Mouse (Mus musculus): ENCODE data around the gene Zfp990. TPM values are rescaled to one million over a fixed set of nuclear protein-coding genes. Genes with fewer than 3 reads are reported as not detected.
A peak's percentile ranks its signal among the peaks of the same experiment; 100 is the strongest.
"Not testable (repeated sequence)": the region's sequence is repeated elsewhere in the genome, so short reads cannot be mapped to it uniquely, and the experiment has no call there.

Zfp990 gene
- 0.17 TPM in 1 of 2 replicates, not detected in the other for polyA plus RNA-seq (2015; fragmentation: Nextera tagmentation; extraction: Ambion mirVana)

DNA sequence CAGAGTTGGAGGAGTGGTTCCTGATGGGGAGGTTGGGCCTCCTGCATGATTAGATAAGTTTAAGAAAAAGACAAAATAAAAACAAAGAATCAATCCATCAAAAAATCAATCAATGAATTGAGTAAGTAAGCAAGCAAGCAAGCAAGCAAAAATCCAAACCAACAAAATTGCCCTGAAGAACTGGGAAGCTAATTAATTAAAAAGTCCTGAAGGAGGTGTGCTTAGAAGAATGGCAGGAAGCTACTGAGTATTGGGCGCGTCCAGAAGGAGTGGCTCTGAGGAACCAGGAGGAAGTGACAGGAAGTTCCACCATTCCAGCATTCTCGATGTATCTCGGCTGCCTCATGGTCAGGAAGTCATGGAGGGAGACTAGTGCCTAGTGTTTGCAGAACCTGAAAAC is at the start of gene Zfp990:
TSS of gene Zfp990 (plus strand) at position 301 of the 400 bp plus-strand sequence.
- WGBS, result 84% methylated on average over 4 of the region's 4 CpGs
- H3K4me1 ChIP-seq; H3K9me3 ChIP-seq (replicated peaks); H3K9ac ChIP-seq; ATAC-seq (replicated peaks; ENCODE audit: low FRiP score); H3K4me3 ChIP-seq (replicated peaks); H3K27me3 ChIP-seq; H3K36me3 ChIP-seq; H3K27ac ChIP-seq; H3K4me2 ChIP-seq: not testable (repeated sequence)

GRCm38 (mm10) chr4:145463553-145464253 is 46.9 kb upstream of the Zfp990 start:
- not testable (repeated sequence) for H3K9ac ChIP-seq; H3K4me1 ChIP-seq; H3K36me3 ChIP-seq; H3K27ac ChIP-seq; H3K27me3 ChIP-seq; H3K9me3 ChIP-seq (replicated peaks)
- peak; percentile 76 for ATAC-seq (replicated peaks; ENCODE audit: low FRiP score)
- WGBS, result 15% methylated on average over 68 of the region's 68 CpGs
- Histone ChIP-seq H3K4me2 (peak overlapping the region; percentile 63), H3K4me3 (replicated peaks) (peak overlapping the region; percentile 46)

DNA sequence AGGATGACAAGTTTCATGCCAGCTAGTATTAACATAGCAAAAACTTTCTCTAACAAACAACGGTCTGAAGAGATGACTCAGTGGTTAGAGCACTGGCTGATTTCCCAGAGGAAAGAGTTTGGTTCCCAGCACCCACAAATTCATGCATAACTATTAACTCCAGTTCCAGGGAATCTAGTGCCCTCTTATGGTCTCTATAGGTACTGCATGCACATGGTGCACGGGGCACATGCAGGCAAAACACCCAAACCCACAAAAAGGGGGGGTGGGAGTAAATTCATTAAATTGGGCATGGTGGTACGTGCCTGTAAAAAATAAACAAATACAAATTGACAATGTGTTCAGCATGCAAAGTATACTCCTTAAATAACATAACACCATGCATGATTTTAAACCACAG is 32.4 kb upstream of the Zfp990 start:
- Histone ChIP-seq H3K4me1 (no peaks in the 10 kb centered on the region), H3K27me3 (no peaks in the 10 kb centered on the region), H3K4me3 (replicated peaks) (no peak overlapping the region), H3K9me3 (replicated peaks) (peaks cover 5% of the 10 kb centered on the region; the same call in 1 of the 2 replicates), H3K9ac (no peak overlapping the region), H3K4me2 (no peak overlapping the region), H3K27ac (no peak overlapping the region), H3K36me3 (no peaks in the 10 kb centered on the region)
- WGBS, result 87% methylated on average over 3 of the region's 3 CpGs
- no peak for ATAC-seq (replicated peaks; ENCODE audit: low FRiP score)

DNA sequence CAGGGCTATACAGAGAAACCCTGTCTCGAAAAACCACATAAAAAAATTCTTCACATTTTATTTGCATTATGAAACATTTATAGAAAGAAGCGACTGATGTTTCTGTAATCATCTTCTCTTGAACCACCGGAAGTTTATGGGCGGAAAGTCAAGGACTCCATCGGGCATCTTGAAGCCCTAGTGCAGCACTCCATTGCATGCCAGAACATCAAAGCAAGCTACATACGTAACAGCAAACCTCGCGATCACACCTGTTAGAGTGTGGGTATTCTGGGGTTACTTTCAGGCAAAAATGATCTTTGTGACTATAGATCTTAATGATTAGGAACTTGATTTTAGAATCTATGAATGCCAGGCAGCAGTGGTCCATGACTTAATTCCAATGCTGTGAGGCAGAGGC is 29.9 kb upstream of the Zfp990 start:
- H3K9ac ChIP-seq; H3K9me3 ChIP-seq (replicated peaks); H3K27ac ChIP-seq; H3K4me3 ChIP-seq (replicated peaks); H3K4me1 ChIP-seq; ATAC-seq (replicated peaks; ENCODE audit: low FRiP score); H3K36me3 ChIP-seq; H3K27me3 ChIP-seq; H3K4me2 ChIP-seq: not testable (repeated sequence)
- WGBS, result 94% methylated on average over 8 of the region's 8 CpGs

- Histone ChIP-seq H3K4me1 (no peaks in the 10 kb centered on the region), H3K36me3 (no peaks in the 10 kb centered on the region), H3K27ac (no peak overlapping the region), H3K4me2 (no peak overlapping the region), H3K9ac (no peak overlapping the region), H3K27me3 (no peaks in the 10 kb centered on the region), H3K4me3 (replicated peaks) (no peak overlapping the region), H3K9me3 (replicated peaks) (no peaks in the 10 kb centered on the region)
- no peak for ATAC-seq (replicated peaks; ENCODE audit: low FRiP score)
Observed at GRCm38 (mm10) chr4:145489396-145489795, 21.2 kb upstream of the Zfp990 start.

DNA sequence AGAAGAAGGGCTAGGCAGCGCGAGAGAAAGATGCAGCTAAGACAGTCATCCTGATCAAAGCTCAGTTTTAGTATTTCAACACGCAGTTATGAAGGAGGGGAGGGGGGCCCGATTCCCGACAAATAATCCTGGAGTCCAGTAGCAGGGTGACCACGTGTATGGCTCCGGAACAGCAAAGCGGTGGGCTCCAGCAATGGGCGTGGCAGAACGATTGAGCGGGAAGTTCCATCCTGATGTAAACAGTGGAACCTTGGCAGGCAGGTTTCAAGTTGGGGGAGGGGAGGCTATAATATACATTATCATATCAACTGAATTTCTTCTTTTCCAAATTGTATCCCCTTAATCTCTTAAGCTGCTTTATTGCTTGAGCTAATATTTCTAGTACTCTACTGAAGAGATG is 18.4 kb upstream of the Zfp990 start:
- Histone ChIP-seq H3K27me3 (no peaks in the 10 kb centered on the region), H3K36me3 (no peaks in the 10 kb centered on the region), H3K4me1 (no peaks in the 10 kb centered on the region), H3K9me3 (replicated peaks) (no peaks in the 10 kb centered on the region), H3K27ac (no peak overlapping the region), H3K4me3 (replicated peaks) (no peak overlapping the region), H3K9ac (no peak overlapping the region), H3K4me2 (no peak overlapping the region)
- 82% methylated on average over 11 of the region's 11 CpGs for WGBS
- no peak for ATAC-seq (replicated peaks; ENCODE audit: low FRiP score)

GRCm38 (mm10) chr4:145493316-145493715 is 17.2 kb upstream of the Zfp990 start:
- not testable (repeated sequence) for H3K4me2 ChIP-seq; H3K4me1 ChIP-seq; H3K4me3 ChIP-seq (replicated peaks); H3K27me3 ChIP-seq; H3K27ac ChIP-seq; ATAC-seq (replicated peaks; ENCODE audit: low FRiP score); H3K9me3 ChIP-seq (replicated peaks); H3K36me3 ChIP-seq; H3K9ac ChIP-seq
- 81% methylated on average over 2 of the region's 2 CpGs for WGBS

DNA sequence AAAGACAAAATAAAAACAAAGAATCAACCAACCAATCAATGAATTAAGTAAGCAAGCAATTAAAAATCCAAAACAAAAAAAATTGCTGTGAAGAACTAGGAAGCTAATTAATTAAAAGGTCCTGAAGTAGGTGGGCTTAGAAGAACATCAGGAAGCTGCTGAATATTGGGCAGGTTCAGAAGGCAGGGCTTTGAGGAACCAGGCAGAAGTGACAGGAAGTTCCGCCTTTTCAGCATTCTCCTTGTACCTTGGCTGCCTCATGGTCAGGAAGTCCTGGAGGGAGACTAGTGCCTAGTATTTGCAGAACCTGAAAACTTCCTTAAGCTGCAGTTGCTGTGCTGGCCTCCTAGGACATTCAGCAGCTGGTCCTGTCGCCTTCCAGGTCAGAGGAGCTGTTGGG is 4.1 kb downstream of the Zfp990 start:
- H3K36me3 ChIP-seq; ATAC-seq (replicated peaks; ENCODE audit: low FRiP score); H3K9ac ChIP-seq; H3K27ac ChIP-seq; H3K4me3 ChIP-seq (replicated peaks); H3K27me3 ChIP-seq; H3K9me3 ChIP-seq (replicated peaks); H3K4me2 ChIP-seq; H3K4me1 ChIP-seq: not testable (repeated sequence)
- WGBS, result 52% methylated on average over 2 of the region's 2 CpGs

- H3K27me3 ChIP-seq; H3K9ac ChIP-seq; H3K4me2 ChIP-seq; H3K9me3 ChIP-seq (replicated peaks); H3K4me3 ChIP-seq (replicated peaks); H3K27ac ChIP-seq; H3K4me1 ChIP-seq; ATAC-seq (replicated peaks; ENCODE audit: low FRiP score); H3K36me3 ChIP-seq: not testable (repeated sequence)
- WGBS, result 84% methylated on average over 4 of the region's 4 CpGs
Observed at GRCm38 (mm10) chr4:145515776-145516565, 5.4 kb downstream of the Zfp990 start.

- WGBS, result 100% methylated on average over 1 of the region's 1 CpGs
- not testable (repeated sequence) for H3K27ac ChIP-seq; ATAC-seq (replicated peaks; ENCODE audit: low FRiP score)
Observed at GRCm38 (mm10) chr4:145517391-145517790, 6.8 kb downstream of the Zfp990 start.

GRCm38 (mm10) chr4:145543861-145544260 is 33.3 kb downstream of the Zfp990 start:
- WGBS, result 77% methylated on average over 5 of the region's 5 CpGs
- not testable (repeated sequence) for H3K36me3 ChIP-seq; H3K9ac ChIP-seq; ATAC-seq (replicated peaks; ENCODE audit: low FRiP score); H3K27ac ChIP-seq; H3K4me2 ChIP-seq; H3K27me3 ChIP-seq; H3K4me1 ChIP-seq; H3K4me3 ChIP-seq (replicated peaks)
- H3K9me3 ChIP-seq (replicated peaks), result peaks cover 25% of the 10 kb centered on the region

More at GRCm38 (mm10) chr4:145517391-145517790, 6.8 kb downstream of the Zfp990 start:
- H3K9ac ChIP-seq; H3K4me2 ChIP-seq; H3K4me1 ChIP-seq; H3K27me3 ChIP-seq; H3K9me3 ChIP-seq (replicated peaks); H3K36me3 ChIP-seq; H3K4me3 ChIP-seq (replicated peaks): not testable (repeated sequence)

DNA sequence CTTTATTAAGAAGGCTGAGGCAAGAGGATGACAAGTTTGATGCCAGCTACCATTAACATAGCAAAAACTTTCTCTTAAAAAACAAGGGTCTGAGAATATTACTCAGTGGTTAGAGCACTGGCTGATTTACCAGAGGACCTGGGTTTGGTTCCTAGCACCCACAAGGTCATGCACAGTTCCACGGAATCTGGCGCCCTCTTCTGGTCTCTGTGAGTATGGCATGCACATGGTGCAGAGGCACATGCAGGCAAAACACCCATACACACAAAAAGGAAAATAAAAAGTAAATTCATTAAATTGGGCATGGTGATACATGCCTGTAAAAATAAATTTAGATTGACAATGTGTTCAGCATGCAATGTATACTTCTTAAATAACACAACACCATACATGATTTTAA is 34.5 kb downstream of the Zfp990 start:
- 35% methylated on average over 2 of the region's 2 CpGs for WGBS
- not testable (repeated sequence) for H3K36me3 ChIP-seq; H3K9ac ChIP-seq; H3K27ac ChIP-seq; ATAC-seq (replicated peaks; ENCODE audit: low FRiP score); H3K27me3 ChIP-seq; H3K4me3 ChIP-seq (replicated peaks); H3K4me2 ChIP-seq; H3K4me1 ChIP-seq
- H3K9me3 ChIP-seq (replicated peaks), result peaks cover 25% of the 10 kb centered on the region
